ENCODE assay signal across 8 mouse cellular contexts in genomic region chr19:45436019-45436418, GRCm38 (mm10).
DNase-seq lines count a peak whose midpoint lies in the region; ATAC-seq and TF ChIP-seq lines count a peak whose summit lies in the region.
"Not testable (repeated sequence)": the region's sequence is repeated elsewhere in the genome, so short reads cannot be mapped to it uniquely, and the experiment has no call there.

No protein-coding gene starts in this region.

- not testable (repeated sequence) for TF ChIP-seq POLR2A in heart, adult 2 months (IDR thresholded peaks at IDR 0.05; ENCODE audit: insufficient read depth, low read depth, low read length)

- H3K4me3 ChIP-seq in embryonic facial prominence, embryonic 10.5 days; heart, adult 2 months; midbrain, embryonic 11.5 days (ENCODE audit: low read depth, low read length): not testable (repeated sequence)

- H3K79me2 ChIP-seq in heart, adult 2 months (replicated peaks; ENCODE audit: control insufficient read depth, insufficient read depth, low read length): not testable (repeated sequence)

- not testable (repeated sequence) for H3K4me2 ChIP-seq in midbrain, embryonic 11.5 days

- peaks cover 13% of the 10 kb centered on the region for H3K4me1 ChIP-seq in embryonic facial prominence, embryonic 10.5 days
- H3K4me1 ChIP-seq in heart, adult 2 months (ENCODE audit: control insufficient read depth, insufficient read depth, low read length); midbrain, embryonic 11.5 days (ENCODE audit: control insufficient read depth, insufficient read depth, low read length): not testable (repeated sequence)

- 0 out of 2 replicates have a peak, but pooled peaks have one; percentile 52 for ATAC-seq in midbrain, embryonic 11.5 days (ENCODE audit: low FRiP score)

- peak; percentile 82 for TF ChIP-seq CTCF in heart, adult 2 months (IDR thresholded peaks at IDR 0.05)

- H3K9ac ChIP-seq in heart, adult 2 months (ENCODE audit: low read depth, low read length); midbrain, embryonic 11.5 days (ENCODE audit: low read length): not testable (repeated sequence)

- intact Hi-C loops in heart, adult 2 months (cut with DNase I): loop anchor here (1.0 to 5.0 kb wide), 3 partner anchors 74 to 153 kb away; partner anchors contain the start of gene Btrc
- intact Hi-C loops in left cerebral cortex, postnatal 4 days (cut with DNase I): loop anchor here (5.0 to 10.0 kb wide), 2 partner anchors 131 to 214 kb away; no protein-coding TSS in a partner anchor

- H3K27ac ChIP-seq in embryonic facial prominence, embryonic 10.5 days (replicated peaks); heart, adult 2 months; midbrain, embryonic 11.5 days (ENCODE audit: low read depth, low read length): not testable (repeated sequence)

- not testable (repeated sequence) for H3K36me3 ChIP-seq in embryonic facial prominence, embryonic 10.5 days (replicated peaks); midbrain, embryonic 11.5 days (ENCODE audit: control insufficient read depth, insufficient read depth, low read length)
- peaks cover 11% of the 10 kb centered on the region; the same call in 1 of the 2 replicates for H3K36me3 ChIP-seq in heart, adult 2 months (ENCODE audit: control insufficient read depth, insufficient read depth, low read length)

- not testable (repeated sequence) for H3K9me3 ChIP-seq in embryonic facial prominence, embryonic 10.5 days; midbrain, embryonic 11.5 days (ENCODE audit: control insufficient read depth, low read length)

- not testable (repeated sequence) for H3K27me3 ChIP-seq in embryonic facial prominence, embryonic 10.5 days (replicated peaks; ENCODE audit: low read depth, poor library complexity, severe bottlenecking); heart, adult 2 months (ENCODE audit: control insufficient read depth, insufficient read depth, low read length); midbrain, embryonic 11.5 days (ENCODE audit: control insufficient read depth, insufficient read depth, low read length)

- TF ChIP-seq EP300 in heart, adult 2 months (IDR thresholded peaks at IDR 0.05; ENCODE audit: insufficient read depth, low read depth, low read length): not testable (repeated sequence)

- peak; percentile 54 for DNase-seq in CD4-positive helper T cell, adult 2 months (ENCODE audit: low read depth, low spot score)
- DNase-seq in adrenal gland, postnatal 25 days: peak; percentile 47
- DNase-seq in embryonic facial prominence, embryonic 10.5 days (ENCODE audit: low spot score): peak; percentile 60
- peak; percentile 74 to 76 for DNase-seq in heart, adult 2 months
- peak; percentile 78 for DNase-seq in kidney, adult 18-20 months
- DNase-seq in left cerebral cortex, postnatal 4 days: peak; percentile 51
- peak; percentile 92 for DNase-seq in midbrain, embryonic 11.5 days (ENCODE audit: low spot score, missing footprints)
- peak; percentile 28 to 47 for DNase-seq in spleen, postnatal 14 days (ENCODE audit: low spot score in 2 of 2)

Comparison
In these comparisons a context has a peak if more than half of its experiments do, and no peak if none do; other contexts are left out.
1. DNase-seq: peak in every context shown above with its lines; median percentile 92 in midbrain, embryonic 11.5 days; 78 in kidney, adult 18-20 months; 75 in heart, adult 2 months; 60 in embryonic facial prominence, embryonic 10.5 days; 54 in CD4-positive helper T cell, adult 2 months; 51 in left cerebral cortex, postnatal 4 days; 47 in adrenal gland, postnatal 25 days; 38 in spleen, postnatal 14 days.